Mouse (Mus musculus) G1E (cell line): ENCODE results near the gene Foxr1.

ENCODE experiments used
- CTCF ChIP-seq: IDR thresholded peaks from 2 replicates; pipeline ENCODE4 v1.5.1; 2012; ENCODE audit warnings: low read depth, low read length, inconsistent platforms, mixed read lengths
- GATA1 ChIP-seq: IDR thresholded peaks from 2 replicates; pipeline ENCODE4 v1.6.1; 2012; ENCODE audit warnings: borderline replicate concordance, low read length, inconsistent platforms, mixed read lengths
- GATA2 ChIP-seq: IDR thresholded peaks from 2 replicates; pipeline ENCODE4 v1.6.1; 2012; ENCODE audit warnings: low read depth, low read length, inconsistent platforms, borderline replicate concordance

DNA sequence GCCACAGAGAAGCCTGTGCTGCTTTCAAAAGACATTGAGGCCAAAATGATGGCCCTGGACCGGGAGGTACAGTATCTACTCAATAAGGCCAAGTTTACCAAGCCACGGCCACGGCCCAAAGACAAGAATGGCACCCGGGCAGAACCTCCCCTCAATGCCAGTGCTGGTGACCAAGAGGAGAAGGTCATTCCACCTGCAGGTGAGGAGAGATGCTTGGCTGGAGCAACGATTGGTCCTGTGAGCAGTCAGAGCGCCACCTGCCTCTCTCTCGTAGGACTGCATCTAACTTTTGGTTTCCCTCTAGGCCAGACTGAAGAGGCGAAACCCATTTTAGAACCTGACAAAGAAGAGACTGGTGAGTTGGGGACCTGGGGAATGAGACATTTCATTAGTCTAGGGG, 51.7 kb downstream of the Foxr1 start:
- TF ChIP-seq CTCF: peak; percentile 69
- no peak for TF ChIP-seq GATA2
- TF ChIP-seq GATA1: no peak
